Mouse (Mus musculus) kidney, embryonic 14.5 days (tissue): ENCODE results near the gene Gm21985. TPM values are rescaled to one million over a fixed set of nuclear protein-coding genes. Genes with fewer than 3 reads are reported as not detected.

Experiments used
- ATAC-seq: fragments of 200-750 bp; cut with Nextera tagmentation; 2 replicates; pipeline ENCODE4 v1.8.0; 2017; ENCODE audit warnings: moderate number of reproducible peaks, mild to moderate bottlenecking, moderate TSS enrichment, moderate library complexity; ENCODE audit not compliant: low FRiP score, low TSS enrichment
- H3K27ac ChIP-seq: fragments of 300-500 bp; sonication (generic); 2 replicates; pipeline ENCODE4 v1.5.1; 2014; ENCODE audit warnings: low read depth, mild to moderate bottlenecking, low read length, moderate library complexity, mixed read lengths
- H3K27me3 ChIP-seq: fragments of 300-500 bp; sonication (generic); 2 replicates; pipeline ENCODE4 v1.6.1; 2014; ENCODE audit warnings: mild to moderate bottlenecking, low read length; ENCODE audit not compliant: control insufficient read depth, insufficient read depth
- H3K36me3 ChIP-seq: fragments of 300-500 bp; sonication (generic); 2 replicates; pipeline ENCODE4 v1.6.1; 2014; ENCODE audit warnings: low read length, mixed read lengths; ENCODE audit not compliant: control insufficient read depth, insufficient read depth
- H3K4me1 ChIP-seq: fragments of 300-500 bp; sonication (generic); 2 replicates; pipeline ENCODE4 v1.6.1; 2014; ENCODE audit warnings: low read length, mixed read lengths; ENCODE audit not compliant: control insufficient read depth, insufficient read depth
- H3K4me2 ChIP-seq: fragments of 300-500 bp; sonication (generic); replicated peaks from 2 replicates; pipeline ENCODE4 v1.6.1; 2014; ENCODE audit warnings: low read depth, mild to moderate bottlenecking, low read length
- H3K4me3 ChIP-seq: fragments of 300-500 bp; sonication (generic); 2 replicates; pipeline ENCODE4 v1.5.1; 2014; ENCODE audit warnings: mild to moderate bottlenecking, low read length
- H3K9ac ChIP-seq: fragments of 300-500 bp; sonication (generic); 2 replicates; pipeline ENCODE4 v1.6.1; 2014; ENCODE audit warnings: low read depth, mild to moderate bottlenecking, low read length, moderate library complexity
- H3K9me3 ChIP-seq: fragments of 300-500 bp; sonication (generic); 2 replicates; pipeline ENCODE4 v1.6.1; 2016; ENCODE audit warnings: low read length; ENCODE audit not compliant: control insufficient read depth
- WGBS: fragments of 180-500 bp; shearing (Covaris S2); extraction: QIAGEN DNeasy Blood & Tissue Kit; methylation state at CpG from one replicate; pipeline ENCODE4 v1.1.7; 2014; 5-methylcytosine and 5-hydroxymethylcytosine counted together
- polyA plus RNA-seq: library from polyadenylated mRNA; unstranded; fragments of >200 nt; fragmentation: Nextera tagmentation; extraction: Ambion mirVana; gene quantifications from 2 replicates; pipeline ENCODE4 v1.2.1, GENCODE M21; 2014

Gene Gm21985
- polyA plus RNA-seq, 1 experiment from 2014 or later = not detected

GRCm38 (mm10) chr2:112261748-112262653 is 4.1 kb upstream of the Gm21985 start, which contains the start of gene Nop10:
TSS of gene Nop10 (plus strand) at chr2:112261926.
- Histone ChIP-seq H3K4me2 (peak within 1 kb of the TSS; percentile 52), H3K27ac (0 out of 2 replicates have a peak within 1 kb of the TSS, but pooled peaks have one; percentile 47), H3K9me3 (no peaks in the 10 kb centered on the region), H3K27me3 (no peaks in the 10 kb centered on the region), H3K9ac (peak within 1 kb of the TSS; percentile 64), H3K4me3 (peak within 1 kb of the TSS; percentile 77), H3K36me3 (no peaks in the 10 kb centered on the region), H3K4me1 (peaks cover 9% of the 10 kb centered on the region; the same call in 1 of the 2 replicates)
- peak; percentile 65 for ATAC-seq
- under 1% methylated on average over 36 of the region's 36 CpGs for WGBS

- ATAC-seq = no peak
- Histone ChIP-seq H3K9ac (peak overlapping the region; percentile 64; the same call in 1 of the 2 replicates), H3K4me1 (peaks cover 9% of the 10 kb centered on the region; the same call in 1 of the 2 replicates), H3K27me3 (no peaks in the 10 kb centered on the region), H3K27ac (no peak overlapping the region), H3K4me2 (peak overlapping the region; percentile 52), H3K36me3 (no peaks in the 10 kb centered on the region), H3K4me3 (peak overlapping the region; percentile 77), H3K9me3 (no peaks in the 10 kb centered on the region)
- WGBS = 37% methylated on average over 4 of the region's 4 CpGs
Observed at GRCm38 (mm10) chr2:112262779-112263295, 3.3 kb upstream of the Gm21985 start.

GRCm38 (mm10) chr2:112264364-112264763 is 1.8 kb upstream of the Gm21985 start:
- peaks cover 9% of the 10 kb centered on the region; the same call in 1 of the 2 replicates for H3K4me1 ChIP-seq

GRCm38 (mm10) chr2:112265448-112266241 is 469 bp upstream of the Gm21985 start, which contains the start of gene Slc12a6:
TSS of gene Slc12a6 (plus strand) at chr2:112265825.
- peak within 1 kb of the TSS; percentile 84 for H3K4me2 ChIP-seq
- WGBS = under 1% methylated on average over 69 of the region's 85 CpGs

More at GRCm38 (mm10) chr2:112264364-112264763, 1.8 kb upstream of the Gm21985 start:
- WGBS = 77% methylated on average over 4 of the region's 4 CpGs
- Histone ChIP-seq H3K27me3 (no peaks in the 10 kb centered on the region), H3K27ac (no peak overlapping the region), H3K9me3 (no peaks in the 10 kb centered on the region), H3K4me3 (no peak overlapping the region), H3K9ac (no peak overlapping the region), H3K36me3 (no peaks in the 10 kb centered on the region), H3K4me2 (no peak overlapping the region)
- no peak for ATAC-seq

GRCm38 (mm10) chr2:112266780-112267179 is 666 bp downstream of the Gm21985 start:
- H3K9ac ChIP-seq = peak overlapping the region; percentile 72; the same call in 1 of the 2 replicates

More at GRCm38 (mm10) chr2:112265448-112266241, 469 bp upstream of the Gm21985 start, which contains the start of gene Slc12a6:
- Histone ChIP-seq H3K4me1 (peaks cover 9% of the 10 kb centered on the region; the same call in 1 of the 2 replicates), H3K27ac (peak within 1 kb of the TSS; percentile 72), H3K9ac (peak within 1 kb of the TSS; percentile 72), H3K36me3 (no peaks in the 10 kb centered on the region), H3K27me3 (no peaks in the 10 kb centered on the region), H3K9me3 (no peaks in the 10 kb centered on the region), H3K4me3 (peak within 1 kb of the TSS; percentile 76)
- ATAC-seq = peak; percentile 94

GRCm38 (mm10) chr2:112267547-112268269 is 1.6 kb downstream of the Gm21985 start:
- Histone ChIP-seq H3K9me3 (no peaks in the 10 kb centered on the region), H3K4me3 (peak overlapping the region; percentile 11), H3K27ac (no peak overlapping the region), H3K4me1 (peaks cover 9% of the 10 kb centered on the region; the same call in 1 of the 2 replicates), H3K36me3 (no peaks in the 10 kb centered on the region), H3K27me3 (no peaks in the 10 kb centered on the region), H3K9ac (no peak overlapping the region), H3K4me2 (peak overlapping the region; percentile 84)
- no peak for ATAC-seq
- WGBS = 69% methylated on average over 8 of the region's 8 CpGs

More at GRCm38 (mm10) chr2:112266780-112267179, 666 bp downstream of the Gm21985 start:
- no peaks in the 10 kb centered on the region for H3K27me3 ChIP-seq
- WGBS = 28% methylated on average over 10 of the region's 10 CpGs
- H3K36me3 ChIP-seq = no peaks in the 10 kb centered on the region
- H3K4me3 ChIP-seq = peak overlapping the region; percentile 76
- peak overlapping the region; percentile 84 for H3K4me2 ChIP-seq
- no peak for ATAC-seq
- H3K9me3 ChIP-seq = no peaks in the 10 kb centered on the region
- H3K27ac ChIP-seq = no peak overlapping the region
- peaks cover 9% of the 10 kb centered on the region; the same call in 1 of the 2 replicates for H3K4me1 ChIP-seq

GRCm38 (mm10) chr2:112270011-112270410 is 3.9 kb downstream of the Gm21985 start:
- ATAC-seq = no peak

GRCm38 (mm10) chr2:112272909-112273308 is 6.8 kb downstream of the Gm21985 start:
- ATAC-seq = no peak
- 90% methylated on average over 2 of the region's 2 CpGs for WGBS
- no peak overlapping the region for H3K27ac ChIP-seq
- no peaks in the 10 kb centered on the region for H3K9me3 ChIP-seq
- no peaks in the 10 kb centered on the region for H3K4me1 ChIP-seq
- no peak overlapping the region for H3K9ac ChIP-seq
- no peaks in the 10 kb centered on the region for H3K27me3 ChIP-seq
- no peak overlapping the region for H3K4me2 ChIP-seq
- no peak overlapping the region for H3K4me3 ChIP-seq
- H3K36me3 ChIP-seq = no peaks in the 10 kb centered on the region

More at GRCm38 (mm10) chr2:112270011-112270410, 3.9 kb downstream of the Gm21985 start:
- H3K36me3 ChIP-seq = no peaks in the 10 kb centered on the region
- no peak overlapping the region for H3K27ac ChIP-seq
- H3K4me1 ChIP-seq = peaks cover 7% of the 10 kb centered on the region; the same call in 1 of the 2 replicates
- no peak overlapping the region for H3K4me2 ChIP-seq
- H3K9ac ChIP-seq = no peak overlapping the region
- no peaks in the 10 kb centered on the region for H3K9me3 ChIP-seq
- 93% methylated on average over 2 of the region's 2 CpGs for WGBS
- no peaks in the 10 kb centered on the region for H3K27me3 ChIP-seq
- no peak overlapping the region for H3K4me3 ChIP-seq
